Mouse (Mus musculus) liver, embryonic 15.5 days (tissue): Measurements from ENCODE around the gene Lims1. TPM values are rescaled to one million over a fixed set of nuclear protein-coding genes. Genes with fewer than 3 reads are reported as not detected.

ENCODE experiments used
- ATAC-seq: fragments of 200-750 bp; cut with Nextera tagmentation; 2 replicates; pipeline ENCODE4 v1.8.0; 2017; ENCODE audit warnings: moderate number of reproducible peaks, mild to moderate bottlenecking, moderate library complexity; ENCODE audit not compliant: insufficient read depth
- H3K27ac ChIP-seq: fragments of 300-500 bp; sonication (generic); replicated peaks from 2 replicates; pipeline ENCODE4 v1.5.1; 2015; ENCODE audit warnings: mild to moderate bottlenecking, inconsistent platforms
- H3K27me3 ChIP-seq: fragments of 300-500 bp; sonication (generic); 2 replicates; pipeline ENCODE4 v1.6.1; 2015; ENCODE audit warnings: mild to moderate bottlenecking, inconsistent platforms
- H3K36me3 ChIP-seq: fragments of 300-500 bp; sonication (generic); replicated peaks from 2 replicates; pipeline ENCODE4 v1.6.1; 2015; ENCODE audit warnings: moderate library complexity, mild to moderate bottlenecking, inconsistent platforms
- H3K4me1 ChIP-seq: fragments of 300-500 bp; sonication (generic); replicated peaks from 2 replicates; pipeline ENCODE4 v1.6.1; 2015; ENCODE audit warnings: inconsistent platforms
- H3K4me2 ChIP-seq: fragments of 300-500 bp; sonication (generic); 2 replicates; pipeline ENCODE4 v1.6.1; 2015; ENCODE audit warnings: moderate library complexity, mild to moderate bottlenecking, inconsistent platforms
- H3K4me3 ChIP-seq: fragments of 300-500 bp; sonication (generic); replicated peaks from 2 replicates; pipeline ENCODE4 v1.5.1; 2015; ENCODE audit warnings: mild to moderate bottlenecking, inconsistent platforms
- H3K9ac ChIP-seq: fragments of 300-500 bp; sonication (generic); 2 replicates; pipeline ENCODE4 v1.6.1; 2015; ENCODE audit warnings: moderate library complexity, mild to moderate bottlenecking, inconsistent platforms
- H3K9me3 ChIP-seq: fragments of 300-500 bp; sonication (generic); replicated peaks from 2 replicates; pipeline ENCODE4 v1.6.1; 2016; ENCODE audit warnings: inconsistent platforms
- WGBS: fragments of 180-500 bp; shearing (Covaris S2); methylation state at CpG from one replicate; pipeline ENCODE4 v1.1.7; 2015; ENCODE audit warnings: mixed read lengths; ENCODE audit not compliant: insufficient replicate concordance; 5-methylcytosine and 5-hydroxymethylcytosine counted together
- polyA plus RNA-seq: library from polyadenylated mRNA; unstranded; fragments of >200 nt; fragmentation: Nextera tagmentation; extraction: Ambion mirVana; gene quantifications from 2 replicates; pipeline ENCODE4 v1.2.1, GENCODE M21; 2015

Gene Lims1
- 83.1 and 85.4 TPM in 2 replicates for polyA plus RNA-seq

DNA sequence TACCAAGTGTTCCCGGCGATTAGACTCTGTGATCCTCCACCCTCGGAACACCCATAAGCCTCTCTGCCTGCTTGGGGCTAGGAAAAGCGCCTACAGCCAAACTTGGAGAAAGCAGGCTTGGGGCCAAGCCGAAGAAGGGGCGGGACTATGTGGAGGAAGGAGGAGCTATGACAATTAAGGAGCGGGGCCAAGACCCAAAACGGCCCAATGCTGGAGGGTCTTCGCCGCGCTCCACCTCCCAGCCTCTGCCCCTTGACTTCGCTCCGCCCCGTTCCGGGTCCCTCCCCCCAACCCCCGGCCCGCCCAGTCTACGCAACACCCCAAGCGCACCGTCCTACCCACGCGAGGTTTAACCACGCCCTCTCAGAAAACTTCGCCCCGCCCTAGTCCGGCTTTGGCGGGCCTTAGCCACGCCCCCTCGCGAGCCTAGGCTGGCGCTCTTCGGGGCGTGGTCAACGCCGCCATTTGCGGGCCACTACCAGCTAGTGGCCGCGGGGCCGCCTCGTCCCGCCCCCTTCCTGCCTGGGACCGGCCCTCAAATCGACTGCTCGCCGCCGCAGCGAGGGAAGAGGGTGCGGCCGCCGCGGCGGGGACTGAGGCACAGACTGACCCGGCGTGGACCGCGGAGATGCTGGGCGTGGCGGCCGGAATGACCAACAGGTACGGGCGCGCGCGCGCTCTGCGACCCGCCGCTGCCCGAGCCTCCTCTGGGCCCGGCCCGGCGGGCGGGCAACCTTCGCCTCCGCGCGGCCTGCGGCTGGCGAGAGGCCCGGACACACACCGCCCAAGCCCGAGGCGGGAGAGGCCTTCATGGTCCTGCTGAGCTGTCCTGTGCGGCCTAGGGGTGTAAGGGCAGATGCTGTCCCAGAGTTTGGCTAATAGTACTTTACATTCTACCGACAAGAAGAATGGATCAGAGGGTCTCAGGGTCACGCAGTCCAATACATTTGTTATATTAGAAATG lies at the start of gene Lims1:
Gene Lims1 (plus strand): TSS at position 439 of the 964 bp plus-strand sequence.
- H3K9ac ChIP-seq = peak within 1 kb of the TSS; percentile 84
- H3K27me3 ChIP-seq = no peaks in the 10 kb centered on the region
- H3K36me3 ChIP-seq = no peaks in the 10 kb centered on the region
- H3K4me3 ChIP-seq = peak within 1 kb of the TSS; percentile 87
- no peaks in the 10 kb centered on the region for H3K9me3 ChIP-seq
- H3K4me2 ChIP-seq = peak within 1 kb of the TSS; percentile 83
- peak; percentile 95 for ATAC-seq
- under 1% methylated on average over 83 of the region's 86 CpGs for WGBS
- H3K27ac ChIP-seq = peak within 1 kb of the TSS; percentile 92
- H3K4me1 ChIP-seq = peaks cover 40% of the 10 kb centered on the region

DNA sequence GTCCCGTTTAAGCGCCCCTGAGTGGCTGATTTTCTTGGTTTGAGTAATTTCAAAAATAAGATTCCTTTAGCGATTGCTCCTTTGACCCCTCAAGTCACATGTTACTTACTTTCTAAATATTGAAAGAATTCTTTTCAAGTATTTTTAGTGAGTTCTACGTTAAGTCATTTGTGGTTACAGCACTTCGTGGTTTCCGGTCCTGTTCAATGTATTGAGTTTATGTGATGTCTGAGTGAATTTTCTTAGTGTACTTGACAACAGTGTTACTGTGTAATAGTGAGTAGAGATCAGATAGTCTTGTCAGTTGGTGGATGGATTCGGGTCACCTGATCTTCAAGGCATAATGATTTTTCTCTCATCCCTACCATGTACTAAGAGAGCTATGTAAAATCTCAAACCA lies 41.0 kb upstream of the Lims1 start:
- ATAC-seq = no peak
- 77% methylated on average over 7 of the region's 7 CpGs for WGBS
- Histone ChIP-seq H3K4me3 (no peak overlapping the region), H3K27me3 (no peaks in the 10 kb centered on the region), H3K4me2 (no peak overlapping the region), H3K27ac (no peak overlapping the region), H3K9me3 (no peaks in the 10 kb centered on the region), H3K9ac (no peak overlapping the region), H3K36me3 (peaks cover 44% of the 10 kb centered on the region), H3K4me1 (0 out of 2 replicates have a peak, but pooled peaks cover 7% of the 10 kb centered on the region)

DNA sequence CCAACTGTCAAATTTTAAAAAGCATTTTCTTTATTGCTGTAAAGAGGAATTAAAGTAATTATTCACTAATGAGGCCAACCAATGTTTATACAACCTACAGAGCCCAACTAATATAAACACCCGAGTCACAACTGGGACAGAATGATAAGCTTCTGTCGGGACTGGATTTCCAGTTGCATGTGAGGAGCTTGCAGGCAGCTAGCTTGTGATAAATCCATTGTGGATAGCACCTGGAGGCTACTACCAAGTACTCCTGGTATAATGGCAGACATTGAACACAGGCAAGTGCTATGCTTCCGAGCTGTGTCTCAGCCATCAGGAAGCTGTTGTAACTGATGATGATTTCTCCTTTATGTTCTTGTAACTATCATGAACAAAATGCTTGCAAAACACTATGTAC lies 32.5 kb upstream of the Lims1 start:
- no peak overlapping the region for H3K4me3 ChIP-seq
- H3K27me3 ChIP-seq = no peaks in the 10 kb centered on the region
- no peak overlapping the region for H3K4me2 ChIP-seq
- no peak overlapping the region for H3K27ac ChIP-seq
- peaks cover 57% of the 10 kb centered on the region for H3K36me3 ChIP-seq
- H3K9ac ChIP-seq = no peak overlapping the region
- no peaks in the 10 kb centered on the region for H3K9me3 ChIP-seq
- 0 out of 2 replicates have a peak, but pooled peaks have one; percentile 25 for ATAC-seq
- H3K4me1 ChIP-seq = peaks cover 3% of the 10 kb centered on the region
- 34% methylated on average over 3 of the region's 3 CpGs for WGBS

DNA sequence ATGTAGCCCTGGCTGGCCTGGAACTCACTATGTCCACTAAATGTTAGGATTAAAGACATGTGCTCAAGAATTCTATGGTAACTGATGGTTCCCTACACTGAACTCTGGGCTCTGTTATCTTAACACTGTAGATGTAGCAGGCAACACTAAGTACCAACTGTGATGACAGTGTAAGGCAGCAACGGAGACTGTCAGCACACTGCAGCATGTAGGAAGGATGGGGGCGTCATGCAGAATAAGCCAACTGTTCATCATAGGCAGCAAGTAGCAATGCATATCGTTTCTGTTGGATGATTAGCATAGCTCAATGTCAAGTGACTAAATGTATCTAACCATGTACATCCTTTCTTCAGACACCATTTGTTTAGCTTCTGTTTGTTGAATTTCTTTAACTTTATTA lies 29.0 kb upstream of the Lims1 start:
- peaks cover 69% of the 10 kb centered on the region for H3K36me3 ChIP-seq
- peaks cover 3% of the 10 kb centered on the region for H3K4me1 ChIP-seq
- 75% methylated on average over 3 of the region's 3 CpGs for WGBS
- no peak overlapping the region for H3K4me2 ChIP-seq
- H3K9me3 ChIP-seq = no peaks in the 10 kb centered on the region
- no peak overlapping the region for H3K4me3 ChIP-seq
- no peaks in the 10 kb centered on the region for H3K27me3 ChIP-seq
- H3K9ac ChIP-seq = no peak overlapping the region
- H3K27ac ChIP-seq = no peak overlapping the region
- no peak for ATAC-seq

DNA sequence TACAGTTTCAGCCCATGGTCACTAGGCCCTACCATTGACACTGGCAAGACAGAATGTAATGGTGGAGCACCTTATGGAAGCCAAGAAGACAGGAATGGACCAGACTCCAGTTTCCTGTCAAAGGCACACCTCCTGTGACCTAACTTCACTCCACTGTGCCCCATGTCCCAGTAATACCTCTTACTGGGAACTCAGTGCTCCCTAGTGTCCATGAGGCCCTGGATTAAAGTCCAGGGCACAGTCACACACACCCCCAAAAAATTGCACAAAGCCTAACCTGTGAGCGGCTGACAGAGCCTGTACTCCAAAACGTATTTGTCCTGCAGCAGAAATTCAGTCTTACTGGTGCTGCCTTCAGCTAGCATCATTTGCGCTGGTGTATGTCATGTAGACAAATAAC lies 27.7 kb upstream of the Lims1 start:
- WGBS = 74% methylated on average over 3 of the region's 3 CpGs
- H3K9me3 ChIP-seq = no peaks in the 10 kb centered on the region
- no peak for ATAC-seq
- no peaks in the 10 kb centered on the region; the same call in 1 of the 2 replicates for H3K4me1 ChIP-seq
- H3K36me3 ChIP-seq = peaks cover 73% of the 10 kb centered on the region
- no peak overlapping the region for H3K4me3 ChIP-seq
- H3K9ac ChIP-seq = no peak overlapping the region
- H3K4me2 ChIP-seq = no peak overlapping the region
- no peak overlapping the region for H3K27ac ChIP-seq
- H3K27me3 ChIP-seq = no peaks in the 10 kb centered on the region

DNA sequence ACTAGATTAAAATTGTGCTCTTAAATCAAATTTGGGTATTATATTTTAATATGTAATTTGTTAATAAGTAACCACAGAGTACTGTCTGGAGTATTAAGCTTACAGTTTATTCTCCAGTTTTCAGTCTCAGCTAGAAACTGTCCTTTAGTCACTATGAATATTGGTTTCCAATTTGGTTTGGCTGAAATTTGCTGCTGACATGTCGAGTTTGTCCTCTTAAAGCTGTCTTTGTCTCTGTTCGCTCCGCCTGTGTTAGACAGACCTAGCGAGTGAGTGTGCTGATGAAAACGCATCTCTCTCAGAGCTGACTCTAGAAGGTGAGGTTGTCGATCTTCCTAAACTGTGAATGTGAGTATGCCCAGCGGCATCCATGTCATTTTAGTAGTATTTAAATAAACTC lies 18.3 kb upstream of the Lims1 start:
- no peaks in the 10 kb centered on the region for H3K4me1 ChIP-seq
- no peak overlapping the region for H3K4me2 ChIP-seq
- H3K27me3 ChIP-seq = no peaks in the 10 kb centered on the region
- WGBS = 79% methylated on average over 7 of the region's 7 CpGs
- peaks cover 23% of the 10 kb centered on the region; the same call in 1 of the 2 replicates for H3K36me3 ChIP-seq
- no peak overlapping the region for H3K9ac ChIP-seq
- no peak overlapping the region for H3K27ac ChIP-seq
- ATAC-seq = no peak
- no peak overlapping the region for H3K4me3 ChIP-seq
- H3K9me3 ChIP-seq = no peaks in the 10 kb centered on the region

DNA sequence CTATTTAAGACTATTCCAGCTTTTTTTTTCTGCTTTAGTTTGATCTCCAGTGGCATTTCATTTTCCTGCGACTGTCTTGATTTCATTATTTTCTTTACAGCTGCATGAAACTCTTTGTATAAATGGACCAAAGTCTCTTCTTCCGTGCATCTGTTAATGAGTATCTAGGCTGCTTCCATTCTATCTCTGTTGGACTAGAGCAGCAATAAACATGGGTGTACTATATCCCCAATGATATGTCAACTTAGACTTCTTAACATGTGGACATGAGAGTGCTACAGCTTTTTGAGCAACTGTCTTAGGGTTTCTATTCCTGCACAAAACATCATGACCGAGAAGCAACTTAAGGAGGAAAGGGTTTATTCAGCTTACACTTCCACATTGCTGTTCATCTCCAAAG lies 16.4 kb upstream of the Lims1 start:
- Histone ChIP-seq H3K27me3 (no peaks in the 10 kb centered on the region), H3K9ac (no peak overlapping the region), H3K9me3 (no peaks in the 10 kb centered on the region), H3K4me2 (no peak overlapping the region), H3K4me3 (no peak overlapping the region), H3K27ac (no peak overlapping the region), H3K4me1 (no peaks in the 10 kb centered on the region), H3K36me3 (peaks cover 17% of the 10 kb centered on the region; the same call in 1 of the 2 replicates)
- WGBS = 70% methylated on average over 3 of the region's 3 CpGs
- no peak for ATAC-seq

DNA sequence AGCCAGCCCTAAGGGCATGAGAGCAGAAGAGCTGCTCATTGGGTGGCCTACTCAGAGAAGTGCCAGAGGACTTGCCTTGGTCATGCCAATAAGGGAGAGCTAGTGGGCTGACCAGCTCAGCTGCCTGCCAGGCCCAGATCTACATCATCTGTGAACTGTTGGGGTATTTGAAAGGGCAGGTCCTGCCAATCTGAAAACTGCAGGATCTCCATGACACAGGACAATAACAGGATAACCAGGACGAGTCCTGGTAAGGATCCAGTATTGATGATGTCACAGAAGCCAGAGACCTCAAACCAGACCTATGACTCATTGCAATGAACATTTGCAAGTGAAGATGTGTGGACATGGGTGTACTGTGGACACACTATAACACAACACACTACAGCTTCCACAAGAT lies 12.5 kb upstream of the Lims1 start:
- peaks cover 15% of the 10 kb centered on the region; the same call in 1 of the 2 replicates for H3K36me3 ChIP-seq
- no peaks in the 10 kb centered on the region for H3K9me3 ChIP-seq
- H3K27ac ChIP-seq = no peak overlapping the region
- H3K4me2 ChIP-seq = no peak overlapping the region
- no peaks in the 10 kb centered on the region for H3K4me1 ChIP-seq
- H3K4me3 ChIP-seq = no peak overlapping the region
- no peaks in the 10 kb centered on the region for H3K27me3 ChIP-seq
- no peak for ATAC-seq
- H3K9ac ChIP-seq = no peak overlapping the region
- 54% methylated on average over 1 of the region's 1 CpGs for WGBS

DNA sequence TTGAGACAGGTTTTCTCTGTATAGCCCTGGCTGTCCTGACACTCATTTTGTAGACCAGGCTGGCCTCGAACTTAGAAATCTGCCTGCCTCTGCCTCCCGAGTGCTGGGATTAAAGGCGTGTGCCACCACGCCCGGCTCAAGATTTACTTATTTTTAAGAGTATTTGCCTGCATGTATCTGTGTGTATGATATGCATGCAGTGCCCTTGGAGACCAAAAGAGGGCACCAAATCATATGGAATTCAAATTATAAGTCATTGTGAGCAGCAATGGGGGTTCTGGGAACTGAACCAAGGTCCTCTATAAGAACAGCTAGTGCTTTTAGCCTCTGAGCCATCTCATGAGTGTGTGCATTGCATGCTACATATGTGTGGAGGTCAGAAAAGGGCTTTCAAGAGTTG lies 10.4 kb upstream of the Lims1 start:
- no peak for ATAC-seq
- Histone ChIP-seq H3K9me3 (no peaks in the 10 kb centered on the region), H3K27ac (no peak overlapping the region), H3K4me1 (no peaks in the 10 kb centered on the region), H3K36me3 (peaks cover 12% of the 10 kb centered on the region; the same call in 1 of the 2 replicates), H3K4me3 (no peak overlapping the region), H3K4me2 (no peak overlapping the region), H3K27me3 (no peaks in the 10 kb centered on the region), H3K9ac (no peak overlapping the region)
- 82% methylated on average over 5 of the region's 5 CpGs for WGBS

DNA sequence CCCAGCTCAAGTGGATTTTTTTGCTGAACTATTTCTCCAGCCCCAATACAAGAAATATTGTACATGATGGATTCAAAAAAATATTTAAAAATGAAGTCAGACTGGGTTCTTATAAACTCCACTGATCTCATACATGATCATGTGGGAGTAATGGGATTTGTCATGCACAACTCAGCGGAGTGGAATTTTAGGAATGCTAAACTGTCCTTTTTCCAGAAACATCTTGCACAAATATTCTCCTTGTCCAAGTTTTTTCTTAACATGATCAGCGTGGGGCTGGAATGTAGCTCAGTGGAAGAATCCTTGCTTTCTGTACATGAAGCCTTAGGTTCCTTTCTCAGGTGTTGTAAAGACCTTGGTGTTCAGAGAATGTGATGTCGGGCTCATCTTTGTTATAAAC lies 2.4 kb upstream of the Lims1 start:
- H3K4me2 ChIP-seq = no peak overlapping the region
- no peak overlapping the region for H3K27ac ChIP-seq
- no peaks in the 10 kb centered on the region for H3K9me3 ChIP-seq
- no peaks in the 10 kb centered on the region for H3K36me3 ChIP-seq
- ATAC-seq = no peak
- no peaks in the 10 kb centered on the region for H3K27me3 ChIP-seq
- H3K4me3 ChIP-seq = no peak overlapping the region
- no peak overlapping the region for H3K9ac ChIP-seq
- WGBS = 76% methylated on average over 3 of the region's 3 CpGs
- H3K4me1 ChIP-seq = peaks cover 23% of the 10 kb centered on the region

DNA sequence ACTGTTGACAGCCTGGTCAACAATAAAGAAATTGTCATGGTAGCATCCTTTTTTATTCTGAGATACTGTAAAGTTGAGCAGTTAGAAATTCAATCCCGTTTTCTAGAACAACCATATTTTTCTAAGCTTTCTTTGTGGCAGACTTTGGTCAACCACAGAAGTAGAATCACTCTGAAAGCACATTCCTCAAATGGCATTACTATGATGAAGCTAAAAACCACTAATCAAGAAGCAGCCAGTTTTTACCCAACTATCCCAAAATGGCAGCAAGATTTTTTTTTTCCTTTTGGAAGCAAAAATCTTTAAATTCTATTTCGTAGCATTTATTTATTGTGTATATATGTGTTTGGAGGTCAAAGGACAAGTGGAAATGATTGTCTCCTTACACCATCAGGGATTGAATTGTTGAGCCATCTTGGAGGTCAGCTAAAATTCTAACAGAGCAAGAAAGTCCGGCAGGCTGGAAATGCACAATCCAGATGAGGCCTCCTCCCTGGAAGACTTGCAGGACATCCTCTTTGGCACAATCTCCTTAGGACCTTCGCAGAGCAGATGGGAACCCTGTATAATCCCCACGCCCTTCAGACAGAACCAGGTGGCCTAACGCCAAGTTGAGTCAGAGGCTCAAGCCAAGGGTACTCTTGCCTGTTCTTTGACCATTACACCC lies 772 bp upstream of the Lims1 start:
- H3K9ac ChIP-seq = peak overlapping the region; percentile 55
- peaks cover 38% of the 10 kb centered on the region for H3K4me1 ChIP-seq
- no peaks in the 10 kb centered on the region for H3K9me3 ChIP-seq
- no peaks in the 10 kb centered on the region for H3K27me3 ChIP-seq
- peak overlapping the region; percentile 92 for H3K27ac ChIP-seq
- H3K4me3 ChIP-seq = peak overlapping the region; percentile 87
- ATAC-seq = no peak
- H3K36me3 ChIP-seq = no peaks in the 10 kb centered on the region
- WGBS = 25% methylated on average over 6 of the region's 6 CpGs
- peak overlapping the region; percentile 83 for H3K4me2 ChIP-seq
